Mouse (Mus musculus): ENCODE measurements around the gene Arid1b. TPM values are rescaled to one million over a fixed set of nuclear protein-coding genes. Genes with fewer than 3 reads are reported as not detected.
"Not testable (repeated sequence)": the region's sequence is repeated elsewhere in the genome, so short reads cannot be mapped to it uniquely, and the experiment has no call there.

The Arid1b gene
- total and polyA plus RNA-seq, 3 experiments: 11.8 to 27.8 (median 26.8) TPM

DNA sequence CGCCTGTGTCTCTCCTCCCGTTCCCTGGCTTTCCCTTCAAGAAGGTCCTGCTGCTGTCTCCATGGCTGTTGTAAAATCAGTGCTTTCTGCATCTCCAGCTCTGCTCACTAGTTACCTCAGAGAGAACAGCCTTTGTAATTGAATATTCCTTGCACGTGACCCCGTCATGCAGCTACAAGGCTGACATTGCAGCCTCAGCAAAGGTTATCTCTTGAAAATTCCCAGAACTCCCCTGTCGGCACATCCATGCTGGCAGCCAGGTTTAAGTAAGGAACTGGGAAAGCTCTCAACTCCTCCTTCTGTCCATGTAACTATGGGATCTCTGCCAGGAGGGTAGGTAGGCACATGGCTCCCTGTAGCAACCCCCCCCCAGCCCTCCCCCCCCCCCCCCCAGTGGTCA, 91.8 kb downstream of the Arid1b start:
- Histone ChIP-seq H3K4me1 (ENCODE audit: control insufficient read depth, insufficient read depth, low read length) (peaks cover 28% of the 10 kb centered on the region), H3K9ac (ENCODE audit: low read depth, low read length) (no peak overlapping the region)

DNA sequence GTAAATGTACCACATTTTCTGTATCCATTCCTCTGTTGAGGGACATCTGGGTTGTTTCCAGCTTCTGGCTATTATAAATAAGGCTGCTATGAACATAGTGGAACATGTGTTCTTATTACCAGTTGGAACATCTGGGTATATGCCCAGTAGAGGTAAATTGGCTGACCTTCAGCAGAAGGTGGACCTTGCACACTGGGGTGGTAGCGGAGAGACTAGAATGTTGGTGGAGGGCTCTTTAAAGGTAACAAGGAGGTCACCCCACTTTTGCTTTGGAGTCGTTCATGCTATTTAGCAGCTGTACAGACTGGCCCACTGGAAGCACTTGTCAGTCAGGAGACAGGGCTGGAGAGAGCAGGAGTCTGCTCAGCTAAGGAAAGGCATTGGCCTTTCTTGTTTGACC, 94.1 kb downstream of the Arid1b start:
- intact Hi-C loops (cut with DNase I): not testable (repeated sequence)

More for the DNA sequence above, 91.8 kb downstream of the Arid1b start:
- intact Hi-C loops (cut with DNase I): no loop called here
- TF ChIP-seq POLR2A (IDR thresholded peaks at IDR 0.05; ENCODE audit: insufficient read depth, low read depth, low read length): no peak
- TF ChIP-seq EP300 (IDR thresholded peaks at IDR 0.05; ENCODE audit: insufficient read depth, low read depth, low read length): peak; percentile 64; the same call in 1 of the 2 replicates
- Histone ChIP-seq H3K27ac (no peak overlapping the region), H3K4me3 (no peak overlapping the region), H3K27me3 (ENCODE audit: control insufficient read depth, insufficient read depth, low read length) (no peaks in the 10 kb centered on the region), H3K36me3 (ENCODE audit: control insufficient read depth, insufficient read depth, low read length) (no peaks in the 10 kb centered on the region), H3K79me2 (replicated peaks; ENCODE audit: control insufficient read depth, insufficient read depth, low read length) (peaks cover 10% of the 10 kb centered on the region)
- 46% methylated on average over 5 of the region's 5 CpGs for WGBS
- peak in 1 of 2 experiments; percentile 51 for DNase-seq

DNA sequence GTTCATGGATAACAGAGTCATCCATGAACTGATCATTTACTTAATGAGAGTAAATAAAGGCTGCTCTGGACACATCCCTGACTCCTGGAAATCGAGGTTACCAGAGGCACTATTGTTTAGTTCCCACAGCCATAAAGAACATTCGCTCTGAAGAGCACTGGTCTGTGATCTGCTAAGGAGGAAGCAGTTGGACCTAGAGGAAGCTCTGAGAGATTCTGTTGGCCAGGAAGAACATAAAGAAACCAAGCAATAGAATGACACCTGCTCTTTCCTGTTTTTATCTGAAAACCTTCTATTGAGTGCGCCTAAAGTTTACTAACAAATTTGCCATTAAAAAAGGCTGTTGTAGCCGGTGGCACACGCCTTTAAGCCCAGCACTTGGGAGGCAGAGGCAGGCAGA, 94.7 kb downstream of the Arid1b start:
- Histone ChIP-seq H3K27me3 (ENCODE audit: control insufficient read depth, insufficient read depth, low read length) (no peaks in the 10 kb centered on the region), H3K4me1 (ENCODE audit: control insufficient read depth, insufficient read depth, low read length) (peaks cover 12% of the 10 kb centered on the region), H3K9ac (ENCODE audit: low read depth, low read length) (no peak overlapping the region), H3K27ac (no peak overlapping the region), H3K79me2 (replicated peaks; ENCODE audit: control insufficient read depth, insufficient read depth, low read length) (peaks cover 9% of the 10 kb centered on the region), H3K4me3 (no peak overlapping the region), H3K36me3 (ENCODE audit: control insufficient read depth, insufficient read depth, low read length) (no peaks in the 10 kb centered on the region)
- intact Hi-C loops (cut with DNase I): no loop called here
- TF ChIP-seq EP300 (IDR thresholded peaks at IDR 0.05; ENCODE audit: insufficient read depth, low read depth, low read length) (no peak), POLR2A (IDR thresholded peaks at IDR 0.05; ENCODE audit: insufficient read depth, low read depth, low read length) (no peak), CTCF (IDR thresholded peaks at IDR 0.05) (no peak)
- WGBS: 61% methylated on average over 5 of the region's 5 CpGs
- no peak for DNase-seq

More for the DNA sequence above, 94.1 kb downstream of the Arid1b start:
- H3K79me2 ChIP-seq (replicated peaks; ENCODE audit: control insufficient read depth, insufficient read depth, low read length): peaks cover 10% of the 10 kb centered on the region
- 53% methylated on average over 2 of the region's 2 CpGs for WGBS
- H3K4me3 ChIP-seq; H3K27ac ChIP-seq; DNase-seq; H3K9ac ChIP-seq (ENCODE audit: low read depth, low read length); H3K36me3 ChIP-seq (ENCODE audit: control insufficient read depth, insufficient read depth, low read length); H3K27me3 ChIP-seq (ENCODE audit: control insufficient read depth, insufficient read depth, low read length): not testable (repeated sequence)
- peaks cover 13% of the 10 kb centered on the region for H3K4me1 ChIP-seq (ENCODE audit: control insufficient read depth, insufficient read depth, low read length)

DNA sequence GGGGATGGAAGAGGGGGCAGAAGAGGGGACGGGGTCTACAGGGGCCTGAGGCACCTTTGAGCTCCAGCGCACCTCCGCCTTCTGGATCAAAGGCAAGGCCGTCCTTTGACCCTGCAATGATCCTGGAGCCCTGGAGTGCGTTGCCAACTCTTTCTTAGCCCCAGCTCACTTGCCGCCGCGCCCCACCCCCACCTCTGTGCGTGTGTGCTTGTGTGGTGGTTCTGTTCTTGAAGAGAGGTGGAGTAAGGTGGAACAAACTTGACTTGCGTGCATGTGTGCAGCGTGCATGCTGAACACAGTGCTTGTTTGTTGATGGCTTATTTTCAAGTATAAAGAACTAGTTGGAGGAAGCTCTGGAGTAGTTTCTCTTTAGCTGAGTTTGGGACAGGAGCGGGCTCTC, 95.4 kb downstream of the Arid1b start:
- no peak overlapping the region for H3K9ac ChIP-seq (ENCODE audit: low read depth, low read length)
- no peak for TF ChIP-seq EP300 (IDR thresholded peaks at IDR 0.05; ENCODE audit: insufficient read depth, low read depth, low read length)
- no peak for TF ChIP-seq CTCF (IDR thresholded peaks at IDR 0.05)
- no peak for TF ChIP-seq POLR2A (IDR thresholded peaks at IDR 0.05; ENCODE audit: insufficient read depth, low read depth, low read length)
- peaks cover 14% of the 10 kb centered on the region for H3K4me1 ChIP-seq (ENCODE audit: control insufficient read depth, insufficient read depth, low read length)
- H3K27ac ChIP-seq: no peak overlapping the region
- H3K27me3 ChIP-seq (ENCODE audit: control insufficient read depth, insufficient read depth, low read length): no peaks in the 10 kb centered on the region
- H3K36me3 ChIP-seq (ENCODE audit: control insufficient read depth, insufficient read depth, low read length): no peaks in the 10 kb centered on the region
- no peak for DNase-seq
- peaks cover 9% of the 10 kb centered on the region for H3K79me2 ChIP-seq (replicated peaks; ENCODE audit: control insufficient read depth, insufficient read depth, low read length)
- 59% methylated on average over 12 of the region's 12 CpGs for WGBS
- H3K4me3 ChIP-seq: no peak overlapping the region
- intact Hi-C loops (cut with DNase I): no loop called here

DNA sequence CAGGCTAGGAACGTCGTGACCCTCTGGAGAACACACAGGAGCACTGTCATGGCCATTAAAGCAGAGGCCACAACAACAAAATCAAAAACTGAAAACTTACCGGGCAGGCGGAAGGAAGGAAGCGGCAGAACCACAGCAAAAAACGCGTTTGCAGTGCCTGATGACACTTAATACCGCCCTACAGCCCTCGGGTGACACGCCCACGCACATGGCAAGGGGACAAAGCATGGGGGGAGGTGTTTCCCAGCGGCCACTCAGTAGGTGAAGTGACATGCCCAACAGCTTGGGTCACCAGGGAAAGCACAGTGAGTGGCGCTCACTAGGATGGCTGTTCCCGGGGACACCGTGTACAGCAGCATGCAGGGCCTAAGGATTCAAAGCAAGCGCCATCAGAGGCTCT, 97.4 kb downstream of the Arid1b start:
- Histone ChIP-seq H3K4me1 (ENCODE audit: control insufficient read depth, insufficient read depth, low read length) (peaks cover 13% of the 10 kb centered on the region), H3K9ac (ENCODE audit: low read depth, low read length) (no peak overlapping the region), H3K4me3 (no peak overlapping the region), H3K79me2 (replicated peaks; ENCODE audit: control insufficient read depth, insufficient read depth, low read length) (peaks cover 8% of the 10 kb centered on the region), H3K27ac (no peak overlapping the region), H3K36me3 (ENCODE audit: control insufficient read depth, insufficient read depth, low read length) (no peaks in the 10 kb centered on the region), H3K27me3 (ENCODE audit: control insufficient read depth, insufficient read depth, low read length) (no peaks in the 10 kb centered on the region)
- TF ChIP-seq POLR2A (IDR thresholded peaks at IDR 0.05; ENCODE audit: insufficient read depth, low read depth, low read length) (no peak), EP300 (IDR thresholded peaks at IDR 0.05; ENCODE audit: insufficient read depth, low read depth, low read length) (no peak), CTCF (IDR thresholded peaks at IDR 0.05) (no peak)
- intact Hi-C loops (cut with DNase I): no loop called here
- WGBS: 78% methylated on average over 16 of the region's 16 CpGs
- no peak for DNase-seq

DNA sequence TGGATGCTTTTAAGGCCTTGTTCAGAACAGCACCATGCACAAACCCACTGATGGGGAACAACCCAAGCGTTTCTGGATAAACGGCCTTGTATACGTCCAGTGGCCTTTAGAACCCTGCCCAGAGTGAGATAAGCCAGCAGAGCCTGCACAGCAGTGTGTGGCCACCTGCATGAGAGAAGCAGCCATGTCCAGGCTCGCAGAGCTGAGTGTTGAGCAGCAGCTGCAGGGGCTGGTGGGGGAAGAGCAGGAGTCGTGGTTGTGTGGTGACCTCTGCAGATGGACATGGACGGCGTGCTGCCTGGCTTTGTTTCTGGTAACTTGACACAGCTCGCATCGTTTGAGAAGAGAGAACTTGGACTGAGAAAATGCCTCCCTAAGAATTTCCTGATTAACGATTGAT, 97.8 kb downstream of the Arid1b start:
- no peak overlapping the region for H3K4me3 ChIP-seq
- H3K4me1 ChIP-seq (ENCODE audit: control insufficient read depth, insufficient read depth, low read length): peaks cover 11% of the 10 kb centered on the region
- intact Hi-C loops (cut with DNase I): no loop called here
- no peak for TF ChIP-seq POLR2A (IDR thresholded peaks at IDR 0.05; ENCODE audit: insufficient read depth, low read depth, low read length)
- H3K27ac ChIP-seq: no peak overlapping the region
- H3K9ac ChIP-seq (ENCODE audit: low read depth, low read length): no peak overlapping the region
- no peak for DNase-seq
- peaks cover 8% of the 10 kb centered on the region for H3K79me2 ChIP-seq (replicated peaks; ENCODE audit: control insufficient read depth, insufficient read depth, low read length)
- H3K27me3 ChIP-seq (ENCODE audit: control insufficient read depth, insufficient read depth, low read length): no peaks in the 10 kb centered on the region
- H3K36me3 ChIP-seq (ENCODE audit: control insufficient read depth, insufficient read depth, low read length): no peaks in the 10 kb centered on the region
- WGBS: 75% methylated on average over 10 of the region's 10 CpGs

DNA sequence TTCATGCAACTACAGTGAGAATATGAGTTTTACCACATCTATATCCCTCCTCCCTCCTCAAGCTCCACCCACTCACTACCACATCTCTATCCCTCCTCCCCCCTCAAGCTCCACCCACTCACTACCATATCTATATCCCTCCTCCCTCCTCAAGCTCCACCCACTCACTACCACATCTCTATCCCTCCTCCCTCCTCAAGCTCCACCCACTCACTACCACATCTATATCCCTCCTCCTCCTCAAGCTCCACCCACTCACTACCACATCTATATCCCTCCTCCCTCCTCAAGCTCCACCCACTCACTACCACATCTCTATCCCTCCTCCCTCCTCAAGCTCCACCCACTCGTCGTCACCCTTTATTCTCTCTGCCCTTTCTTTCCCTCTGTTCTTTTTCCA, 99.2 kb downstream of the Arid1b start:
- WGBS: 74% methylated on average over 2 of the region's 2 CpGs
- intact Hi-C loops (cut with DNase I); H3K4me3 ChIP-seq; DNase-seq; H3K27me3 ChIP-seq (ENCODE audit: control insufficient read depth, insufficient read depth, low read length); H3K4me1 ChIP-seq (ENCODE audit: control insufficient read depth, insufficient read depth, low read length); H3K27ac ChIP-seq; H3K36me3 ChIP-seq (ENCODE audit: control insufficient read depth, insufficient read depth, low read length); H3K9ac ChIP-seq (ENCODE audit: low read depth, low read length): not testable (repeated sequence)
- peaks cover 14% of the 10 kb centered on the region for H3K79me2 ChIP-seq (replicated peaks; ENCODE audit: control insufficient read depth, insufficient read depth, low read length)

Data from heart, adult 2 months (tissue).